Mouse (Mus musculus) liver, embryonic 16.5 days (tissue): ENCODE measurements at regions not wholly inside any gene's neighbourhood (a gene's known extent, or its start where the extent isn't known, plus 50 kb on each side); places are given as distances from the start of the nearest gene placed in this dataset.

Experiments used
- ATAC-seq: fragments of 200-750 bp; cut with Nextera tagmentation; 2 replicates; pipeline ENCODE4 v1.8.0; 2017; ENCODE audit warnings: low read depth, mild to moderate bottlenecking, moderate number of reproducible peaks, moderate library complexity
- H3K27ac ChIP-seq: fragments of 300-500 bp; sonication (generic); 2 replicates; pipeline ENCODE4 v1.5.1; 2014; ENCODE audit warnings: mild to moderate bottlenecking, low read length
- H3K27me3 ChIP-seq: fragments of 300-500 bp; sonication (generic); 2 replicates; pipeline ENCODE4 v1.6.1; 2014; ENCODE audit warnings: low read depth, low read length, mixed read lengths; ENCODE audit not compliant: control insufficient read depth, insufficient read depth
- H3K36me3 ChIP-seq: fragments of 300-500 bp; sonication (generic); 2 replicates; pipeline ENCODE4 v1.6.1; 2014; ENCODE audit warnings: mild to moderate bottlenecking; ENCODE audit not compliant: control insufficient read depth, insufficient read depth
- H3K4me1 ChIP-seq: fragments of 300-500 bp; sonication (generic); 2 replicates; pipeline ENCODE4 v1.6.1; 2014; ENCODE audit warnings: low read depth, low read length, mixed read lengths; ENCODE audit not compliant: control insufficient read depth
- H3K4me2 ChIP-seq: fragments of 300-500 bp; sonication (generic); 2 replicates; pipeline ENCODE4 v1.6.1; 2014; ENCODE audit warnings: low read depth, low read length, mixed read lengths
- H3K4me3 ChIP-seq: fragments of 300-500 bp; sonication (generic); 2 replicates; pipeline ENCODE4 v1.5.1; 2014; ENCODE audit warnings: low read depth, mild to moderate bottlenecking, low read length
- H3K9ac ChIP-seq: fragments of 300-500 bp; sonication (generic); 2 replicates; pipeline ENCODE4 v1.6.1; 2014; ENCODE audit warnings: low read depth, low read length
- H3K9me3 ChIP-seq: fragments of 300-500 bp; sonication (generic); replicated peaks from 2 replicates; pipeline ENCODE4 v1.6.1; 2016; ENCODE audit warnings: low read length; ENCODE audit not compliant: control insufficient read depth
- WGBS: fragments of 180-500 bp; shearing (Covaris S2); extraction: QIAGEN DNeasy Blood & Tissue Kit; methylation state at CpG from one replicate; pipeline ENCODE4 v1.1.7; 2014; ENCODE audit not compliant: insufficient replicate concordance; 5-methylcytosine and 5-hydroxymethylcytosine counted together

DNA sequence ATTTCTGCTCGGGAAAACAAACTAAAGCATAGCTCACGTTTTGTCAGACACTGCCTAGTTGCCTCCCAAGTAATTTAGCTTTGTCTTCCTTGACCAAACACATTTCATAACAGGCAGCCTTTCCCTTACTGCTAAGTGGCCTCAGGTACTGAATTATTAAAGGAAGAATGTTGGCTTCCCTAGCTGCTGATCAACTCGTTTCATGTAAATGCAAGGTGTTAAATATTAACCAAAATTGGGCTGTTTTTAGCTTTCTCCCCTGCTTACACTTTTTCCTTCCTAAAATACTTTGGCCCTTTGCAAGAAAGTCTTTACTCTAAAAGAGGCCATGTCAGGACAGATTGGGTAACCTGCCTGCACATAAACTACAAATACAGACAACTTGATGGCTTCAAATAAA lies 265.4 kb downstream of the Pmp22 start:
- no peak overlapping the region for H3K4me3 ChIP-seq
- H3K9me3 ChIP-seq: no peaks in the 10 kb centered on the region
- no peak overlapping the region for H3K4me2 ChIP-seq
- no peaks in the 10 kb centered on the region for H3K4me1 ChIP-seq
- H3K27ac ChIP-seq: no peak overlapping the region
- 56% methylated on average over 3 of the region's 3 CpGs for WGBS
- H3K36me3 ChIP-seq: no peaks in the 10 kb centered on the region
- no peaks in the 10 kb centered on the region for H3K27me3 ChIP-seq
- ATAC-seq: no peak
- no peak overlapping the region for H3K9ac ChIP-seq

DNA sequence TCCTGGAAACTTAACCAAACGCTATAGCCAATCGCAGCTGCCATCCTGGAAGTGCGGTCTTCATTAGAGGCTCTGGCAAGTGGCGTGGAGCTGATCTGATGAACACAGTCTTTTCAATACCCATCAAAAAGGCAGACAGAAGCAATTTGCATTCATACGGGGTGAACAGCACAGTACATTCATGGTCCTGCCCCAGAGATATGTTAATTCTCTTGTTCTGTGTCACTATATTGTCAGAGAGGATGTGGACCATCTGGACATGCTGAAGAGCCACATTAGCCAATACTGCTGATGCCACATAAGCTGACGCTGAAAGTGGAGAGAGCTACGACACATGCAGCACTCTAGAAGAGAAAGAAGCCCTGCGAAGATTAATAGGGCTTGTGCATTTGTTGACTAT lies 267.6 kb downstream of the Pmp22 start:
- WGBS: 70% methylated on average over 8 of the region's 8 CpGs
- no peaks in the 10 kb centered on the region for H3K4me1 ChIP-seq
- no peak overlapping the region for H3K27ac ChIP-seq
- no peaks in the 10 kb centered on the region for H3K36me3 ChIP-seq
- H3K9ac ChIP-seq: no peak overlapping the region
- no peaks in the 10 kb centered on the region for H3K27me3 ChIP-seq
- ATAC-seq: no peak
- no peak overlapping the region for H3K4me2 ChIP-seq
- no peak overlapping the region for H3K4me3 ChIP-seq
- no peaks in the 10 kb centered on the region for H3K9me3 ChIP-seq

DNA sequence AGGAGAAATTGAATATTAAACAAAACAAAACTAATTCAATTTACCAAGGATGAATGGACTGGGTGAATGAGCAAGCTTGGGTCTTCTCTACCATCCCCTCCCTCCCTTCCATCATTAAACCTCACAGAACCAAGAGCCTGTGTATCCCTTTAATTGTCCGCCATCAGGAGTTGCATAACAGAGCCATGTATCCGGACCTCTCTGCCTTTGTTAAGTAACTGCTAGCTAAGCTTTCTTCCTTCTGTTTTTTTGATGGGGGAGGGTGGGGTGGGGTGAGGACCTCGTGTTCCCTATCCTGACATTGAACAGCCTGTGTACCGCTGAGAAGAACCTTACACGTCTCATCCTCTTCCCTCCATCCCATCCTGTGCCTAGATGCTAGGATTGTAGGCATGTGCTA lies 274.0 kb downstream of the Pmp22 start:
- H3K4me1 ChIP-seq: no peaks in the 10 kb centered on the region
- H3K4me3 ChIP-seq: no peak overlapping the region
- H3K4me2 ChIP-seq: no peak overlapping the region
- H3K9ac ChIP-seq: no peak overlapping the region
- no peaks in the 10 kb centered on the region for H3K27me3 ChIP-seq
- 28% methylated on average over 5 of the region's 5 CpGs for WGBS
- H3K9me3 ChIP-seq: no peaks in the 10 kb centered on the region
- H3K27ac ChIP-seq: no peak overlapping the region
- no peaks in the 10 kb centered on the region for H3K36me3 ChIP-seq
- ATAC-seq: no peak

DNA sequence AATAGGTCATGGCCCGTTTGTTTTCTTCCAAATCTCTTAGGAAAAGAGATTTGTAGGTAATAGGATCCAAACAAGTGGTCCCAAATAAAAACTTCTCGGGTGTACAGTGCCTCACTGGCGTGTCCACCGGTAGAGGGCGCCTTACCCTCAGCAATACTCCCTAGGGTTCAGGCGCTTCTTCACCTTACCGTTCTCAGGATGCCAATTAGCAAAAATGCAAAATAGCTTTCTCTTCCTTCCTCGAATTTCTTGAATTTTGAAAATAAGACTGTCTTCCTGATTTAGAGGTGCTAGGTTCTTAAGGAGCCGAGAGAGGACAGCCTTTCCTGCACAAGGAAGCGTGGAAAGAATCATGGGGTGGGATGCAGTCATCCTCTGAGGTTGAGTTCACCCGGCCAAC lies 275.9 kb downstream of the Pmp22 start:
- 15% methylated on average over 11 of the region's 11 CpGs for WGBS
- ATAC-seq: no peak

DNA sequence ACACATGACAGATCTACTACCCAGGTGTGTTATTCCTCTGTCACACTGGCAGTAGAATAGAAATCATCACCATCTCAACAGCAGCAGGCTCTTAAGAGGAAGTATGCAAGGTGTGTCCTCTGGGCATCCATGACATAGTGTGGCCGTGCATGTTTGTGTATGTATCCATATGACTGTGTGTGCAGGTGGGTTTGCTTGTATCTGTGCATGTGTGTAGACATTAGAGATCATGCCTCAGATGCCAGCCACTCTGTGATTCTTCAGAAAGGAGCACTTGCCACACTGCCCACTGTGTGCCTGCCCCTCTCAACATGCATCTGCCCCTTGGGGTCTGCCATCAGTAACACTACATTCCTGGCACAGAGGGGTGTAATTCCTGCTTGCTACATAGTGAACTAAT lies 280.6 kb downstream of the Pmp22 start:
- H3K4me1 ChIP-seq: no peaks in the 10 kb centered on the region
- no peak overlapping the region for H3K4me2 ChIP-seq
- no peak overlapping the region for H3K9ac ChIP-seq
- no peaks in the 10 kb centered on the region for H3K27me3 ChIP-seq
- no peak overlapping the region for H3K4me3 ChIP-seq
- ATAC-seq: no peak
- WGBS: 58% methylated on average over 1 of the region's 1 CpGs
- H3K27ac ChIP-seq: no peak overlapping the region
- H3K36me3 ChIP-seq: no peaks in the 10 kb centered on the region
- no peaks in the 10 kb centered on the region for H3K9me3 ChIP-seq

More for the DNA sequence above, 275.9 kb downstream of the Pmp22 start:
- Histone ChIP-seq H3K27ac (no peak overlapping the region), H3K4me3 (no peak overlapping the region), H3K36me3 (no peaks in the 10 kb centered on the region), H3K27me3 (no peaks in the 10 kb centered on the region), H3K4me2 (no peak overlapping the region), H3K4me1 (no peaks in the 10 kb centered on the region), H3K9ac (no peak overlapping the region), H3K9me3 (no peaks in the 10 kb centered on the region)

DNA sequence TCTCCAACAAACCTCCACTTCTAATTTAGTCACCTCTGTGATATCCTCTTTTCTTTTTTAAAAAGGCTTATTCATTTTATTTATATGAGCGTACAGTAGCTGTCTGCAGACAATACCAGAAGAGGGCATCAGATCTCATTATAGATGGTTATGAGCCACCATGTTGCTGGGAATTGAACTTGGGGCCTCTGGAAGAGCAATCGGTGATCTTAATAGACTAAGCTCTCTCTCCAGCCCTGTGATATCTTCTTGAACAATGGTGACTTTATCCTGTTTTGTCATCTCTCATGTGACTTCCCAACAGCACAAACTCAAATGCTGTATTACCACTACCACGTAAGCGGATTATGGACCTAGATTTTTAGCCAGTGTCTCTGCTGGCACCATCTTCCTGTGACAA lies 282.1 kb downstream of the Pmp22 start:
- Histone ChIP-seq H3K9me3 (no peaks in the 10 kb centered on the region), H3K27ac (no peak overlapping the region), H3K27me3 (no peaks in the 10 kb centered on the region), H3K9ac (no peak overlapping the region), H3K36me3 (no peaks in the 10 kb centered on the region), H3K4me2 (no peak overlapping the region), H3K4me1 (no peaks in the 10 kb centered on the region), H3K4me3 (no peak overlapping the region)
- no peak for ATAC-seq
- WGBS: 69% methylated on average over 4 of the region's 4 CpGs

DNA sequence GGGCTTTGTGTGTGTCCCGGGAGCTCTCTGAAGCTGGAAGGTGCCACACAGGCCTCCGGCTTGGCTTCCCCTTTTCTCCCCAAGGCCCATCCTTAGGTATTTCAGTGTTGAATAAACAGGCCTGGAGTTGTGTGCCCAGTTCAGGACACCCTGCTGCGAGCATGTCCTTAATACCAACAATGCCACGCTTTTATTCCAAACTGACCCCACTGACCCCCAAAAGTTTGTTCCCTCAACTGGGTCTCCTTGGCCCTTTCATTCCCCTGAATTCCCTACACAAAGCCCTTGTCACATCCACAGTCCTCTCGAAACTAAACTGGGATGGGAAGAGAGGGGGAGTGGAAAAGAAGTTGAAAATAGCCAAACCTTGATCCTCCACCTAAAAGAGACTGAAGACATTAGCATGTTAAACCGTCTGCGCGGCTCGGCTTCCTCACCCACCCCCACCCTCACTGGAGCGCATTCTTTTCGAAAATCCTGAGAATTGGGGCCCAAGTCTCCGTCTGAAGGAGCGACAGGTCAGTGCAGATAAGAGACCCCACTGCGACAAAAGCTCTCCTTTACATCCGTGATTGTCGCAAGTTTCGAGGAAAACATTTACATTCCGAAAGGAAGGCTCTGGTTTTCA lies 283.7 kb downstream of the Pmp22 start:
- no peak for ATAC-seq
- no peak overlapping the region for H3K9ac ChIP-seq
- H3K36me3 ChIP-seq: no peaks in the 10 kb centered on the region
- H3K9me3 ChIP-seq: no peaks in the 10 kb centered on the region
- H3K4me2 ChIP-seq: peak overlapping the region; percentile 22; the same call in 1 of the 2 replicates
- no peak overlapping the region for H3K27ac ChIP-seq
- 6% methylated on average over 18 of the region's 18 CpGs for WGBS
- H3K4me3 ChIP-seq: no peak overlapping the region
- H3K27me3 ChIP-seq: no peaks in the 10 kb centered on the region
- no peaks in the 10 kb centered on the region for H3K4me1 ChIP-seq

DNA sequence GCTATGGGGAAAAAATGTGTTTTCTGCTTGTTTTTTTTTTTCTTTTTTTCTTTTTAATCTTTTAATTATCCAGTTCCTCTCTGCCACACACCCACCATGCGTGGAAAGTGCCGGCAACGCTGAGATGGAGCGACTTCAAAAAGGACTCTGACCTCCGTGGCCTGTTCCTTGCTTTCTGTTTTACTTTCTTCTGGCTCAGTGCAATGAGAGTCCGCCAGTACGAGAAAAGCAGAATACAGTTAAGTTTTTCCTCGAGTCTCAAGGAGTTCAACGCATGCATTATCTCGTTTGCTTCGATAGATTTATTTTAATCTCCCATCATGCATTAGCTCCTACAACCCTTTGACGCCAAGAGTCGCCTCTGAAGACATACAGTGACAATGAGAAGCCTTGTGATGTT lies 284.3 kb downstream of the Pmp22 start:
- no peaks in the 10 kb centered on the region for H3K36me3 ChIP-seq
- H3K4me2 ChIP-seq: peak overlapping the region; percentile 22; the same call in 1 of the 2 replicates
- H3K9ac ChIP-seq: no peak overlapping the region
- H3K9me3 ChIP-seq: no peaks in the 10 kb centered on the region
- no peak overlapping the region for H3K27ac ChIP-seq
- H3K4me1 ChIP-seq: no peaks in the 10 kb centered on the region
- WGBS: 18% methylated on average over 13 of the region's 13 CpGs
- ATAC-seq: no peak
- H3K27me3 ChIP-seq: no peaks in the 10 kb centered on the region
- no peak overlapping the region for H3K4me3 ChIP-seq

DNA sequence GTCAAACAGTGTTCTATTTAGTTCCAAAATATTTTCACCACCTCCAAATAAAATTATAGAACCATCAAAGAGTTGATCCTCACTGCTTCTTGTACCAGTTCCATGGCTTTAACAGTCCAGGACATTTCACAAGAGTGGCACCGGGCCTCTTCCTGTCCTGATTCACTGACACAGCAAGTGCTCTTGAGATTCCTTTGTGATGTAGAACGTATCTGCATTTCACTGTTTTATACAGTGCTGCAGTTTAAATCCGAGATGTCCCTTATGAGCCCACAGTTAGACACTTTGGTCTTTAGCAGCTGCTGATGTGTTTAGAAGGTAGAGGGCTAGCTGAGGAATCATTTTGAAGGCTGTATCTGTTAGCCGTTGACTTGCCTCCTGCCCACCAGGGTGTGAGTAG lies 284.8 kb downstream of the Pmp22 start:
- no peak for ATAC-seq
- no peak overlapping the region for H3K4me3 ChIP-seq
- WGBS: 57% methylated on average over 4 of the region's 4 CpGs
- no peak overlapping the region for H3K9ac ChIP-seq
- no peaks in the 10 kb centered on the region for H3K4me1 ChIP-seq
- H3K36me3 ChIP-seq: no peaks in the 10 kb centered on the region
- no peak overlapping the region for H3K27ac ChIP-seq
- H3K27me3 ChIP-seq: no peaks in the 10 kb centered on the region
- no peak overlapping the region for H3K4me2 ChIP-seq
- no peaks in the 10 kb centered on the region for H3K9me3 ChIP-seq
